Mouse (Mus musculus): Measurements from ENCODE around the gene Sept10.
"Not testable (repeated sequence)": the region's sequence is repeated elsewhere in the genome, so short reads cannot be mapped to it uniquely, and the experiment has no call there.

Sept10 gene

GRCm38 (mm10) chr10:59119811-59120210 lies 101.8 kb downstream of the Sept10 start:
- DNase-seq: no peak

GRCm38 (mm10) chr10:59119001-59119400 lies 102.6 kb downstream of the Sept10 start:
- DNase-seq: no peak

- no peak for DNase-seq
These were observed 104.1 kb downstream of the Sept10 start for GRCm38 (mm10) chr10:59117555-59117954.

- DNase-seq: no peak
These were observed 105.3 kb downstream of the Sept10 start for GRCm38 (mm10) chr10:59116331-59116730.

- no peak for DNase-seq
These were observed 106.0 kb downstream of the Sept10 start for GRCm38 (mm10) chr10:59115691-59116090.

- DNase-seq: peak; percentile 33
These were observed 106.9 kb downstream of the Sept10 start for GRCm38 (mm10) chr10:59114535-59115291.

- DNase-seq: no peak
These were observed 108.3 kb downstream of the Sept10 start for GRCm38 (mm10) chr10:59113386-59113785.

GRCm38 (mm10) chr10:59112755-59113154 lies 108.9 kb downstream of the Sept10 start:
- no peak for DNase-seq

- DNase-seq: no peak
These were observed 111.3 kb downstream of the Sept10 start for GRCm38 (mm10) chr10:59110386-59110785.

- DNase-seq: peak; percentile 72
These were observed 112.6 kb downstream of the Sept10 start for GRCm38 (mm10) chr10:59109015-59109414.

GRCm38 (mm10) chr10:59106644-59107043 lies 115.0 kb downstream of the Sept10 start:
- DNase-seq: no peak

GRCm38 (mm10) chr10:59105885-59106284 lies 115.8 kb downstream of the Sept10 start:
- no peak for DNase-seq

GRCm38 (mm10) chr10:59104683-59105082 lies 117.0 kb downstream of the Sept10 start:
- DNase-seq: no peak

GRCm38 (mm10) chr10:59103076-59103475 lies 118.6 kb downstream of the Sept10 start:
- DNase-seq: not testable (repeated sequence)

- no peak for DNase-seq
These were observed 129.7 kb downstream of the Sept10 start for GRCm38 (mm10) chr10:59091988-59092387.

Measured in kidney, postnatal 14 days (tissue).